Mouse (Mus musculus): ENCODE results near the gene Tada1.

Gene Tada1

DNA sequence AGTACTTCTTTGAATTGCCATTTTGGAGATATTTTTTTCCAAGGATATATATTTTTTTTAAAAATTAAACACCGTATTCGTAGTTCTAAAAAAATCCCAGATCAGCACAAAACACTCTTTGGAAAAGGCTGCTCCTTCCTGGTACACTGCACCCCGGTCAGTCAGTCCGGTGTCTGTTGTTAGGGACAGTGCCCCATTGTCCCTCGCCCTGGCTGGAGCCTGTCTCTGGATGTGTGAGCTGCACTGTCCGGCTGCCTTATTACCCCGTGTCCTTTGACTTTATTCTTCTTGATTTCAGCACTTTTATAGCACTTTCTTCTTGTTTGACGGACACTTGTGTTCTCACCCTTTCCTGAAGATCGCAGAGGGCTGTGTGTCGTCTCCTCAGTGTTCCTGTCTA is 5.7 kb downstream of the Tada1 start:
- no peak for DNase-seq (ENCODE audit: low spot score in 2 of 2)

DNA sequence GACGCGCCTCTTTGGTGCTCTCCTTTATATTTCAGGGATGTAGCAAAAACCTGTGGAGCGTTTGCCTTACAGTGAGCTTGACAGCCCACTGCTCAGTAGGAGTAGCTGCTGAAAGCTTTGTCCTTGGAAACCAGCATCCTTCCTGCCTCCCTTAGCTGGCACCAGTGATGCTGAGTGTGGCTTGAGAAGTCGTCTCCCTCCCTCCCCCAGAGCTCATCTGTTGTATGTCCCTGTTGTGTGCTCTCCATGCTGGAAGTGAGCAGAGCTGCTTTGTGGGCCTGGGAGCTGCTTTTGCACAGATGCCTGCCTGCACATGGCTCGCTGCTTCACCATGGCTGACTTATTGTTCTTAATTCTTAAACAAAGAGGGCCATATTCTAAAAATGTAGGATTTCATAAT is 6.5 kb downstream of the Tada1 start:
- DNase-seq (ENCODE audit: low spot score in 2 of 2): no peak

DNA sequence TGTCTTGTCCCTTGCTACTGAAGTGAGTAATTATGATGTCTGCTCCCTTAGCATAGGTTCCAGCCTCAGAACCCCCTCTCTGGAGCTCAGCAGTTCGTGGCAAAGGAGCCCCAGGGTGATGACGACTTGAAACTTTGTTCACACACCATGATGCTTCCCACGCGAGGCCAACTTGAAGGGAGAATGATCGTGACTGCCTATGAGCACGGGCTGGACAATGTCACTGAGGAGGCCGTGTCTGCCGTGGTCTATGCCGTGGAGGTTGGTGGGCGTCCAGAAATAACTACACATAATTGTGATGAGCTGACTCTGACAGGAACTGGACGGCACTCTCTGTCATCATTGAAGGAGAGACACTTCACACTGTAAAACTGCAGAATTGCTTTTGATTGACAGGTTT is 9.6 kb downstream of the Tada1 start:
- no peak for DNase-seq (ENCODE audit: low spot score in 2 of 2)

DNA sequence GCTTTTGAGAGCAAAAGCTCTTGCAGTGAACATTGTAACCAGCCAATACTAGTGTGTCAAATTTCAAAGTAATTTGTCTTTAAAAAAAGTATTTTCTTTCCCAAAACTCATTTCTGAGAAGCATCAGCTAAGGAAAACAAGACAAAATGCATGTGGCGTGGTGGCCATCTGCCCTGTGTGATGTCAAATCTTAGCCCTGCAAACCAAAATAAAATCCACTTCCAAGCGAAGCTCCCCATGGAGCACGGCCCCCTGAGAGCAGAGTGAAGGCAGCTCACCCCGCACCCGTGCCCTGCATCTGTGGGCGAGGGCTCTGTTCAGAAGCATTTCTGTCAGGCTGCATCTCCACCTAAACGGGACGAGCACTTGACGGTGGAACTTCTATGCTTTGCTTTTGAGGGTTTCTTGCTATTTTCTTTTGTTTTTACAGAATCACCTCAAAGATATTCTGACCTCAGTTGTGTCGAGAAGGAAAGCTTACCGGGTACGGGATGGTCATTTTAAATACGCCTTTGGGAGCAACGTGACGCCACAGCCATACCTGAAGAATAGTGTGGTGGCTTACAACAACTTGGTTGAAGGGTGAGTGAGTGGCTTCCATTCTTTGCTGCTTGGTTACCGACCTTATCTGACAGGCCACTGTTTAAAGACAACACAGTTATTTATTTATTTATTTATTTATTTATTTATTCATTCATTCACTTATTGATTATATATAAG is 10.7 kb downstream of the Tada1 start:
- no peak for DNase-seq (ENCODE audit: low spot score in 2 of 2)

DNA sequence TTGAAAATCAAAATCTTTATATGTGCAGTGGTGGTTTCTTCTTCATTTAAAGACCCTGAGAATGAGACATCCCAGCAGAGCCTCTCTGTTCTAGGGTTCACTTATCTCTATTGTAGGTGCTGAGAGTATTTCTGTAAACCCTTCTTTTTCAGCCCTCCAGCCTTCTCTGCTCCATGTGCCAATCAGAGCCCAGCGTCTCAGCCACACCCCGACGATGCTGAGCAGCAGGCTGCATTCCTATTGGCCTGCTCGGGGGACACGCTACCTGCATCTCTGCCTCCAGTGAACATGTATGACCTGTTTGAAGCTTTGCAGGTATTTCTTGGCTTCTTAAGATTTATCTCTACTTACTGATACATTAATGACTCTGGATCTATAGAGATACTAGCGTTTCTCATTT is 12.8 kb downstream of the Tada1 start:
- no peak for DNase-seq (ENCODE audit: low spot score in 2 of 2)

DNA sequence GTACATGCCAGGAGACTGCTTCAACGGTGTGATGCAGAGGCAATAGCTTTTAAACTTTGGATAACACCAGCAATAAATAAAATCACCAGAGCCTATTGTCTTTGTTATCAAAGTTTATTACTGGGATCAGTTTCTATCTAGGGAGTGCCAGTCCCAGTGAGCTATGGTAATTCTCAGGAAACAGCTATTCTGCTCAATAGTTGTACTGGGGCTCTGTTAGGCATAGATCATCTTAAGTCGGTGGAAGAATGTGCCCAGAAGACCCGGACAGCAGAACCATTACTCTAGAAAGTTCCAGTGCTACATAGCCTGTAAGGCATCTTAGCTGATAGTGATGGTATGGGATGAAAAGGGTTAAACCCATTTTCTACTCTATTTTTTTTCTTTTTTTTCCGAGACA is 15.9 kb downstream of the Tada1 start:
- no peak for DNase-seq (ENCODE audit: low spot score in 2 of 2)

DNA sequence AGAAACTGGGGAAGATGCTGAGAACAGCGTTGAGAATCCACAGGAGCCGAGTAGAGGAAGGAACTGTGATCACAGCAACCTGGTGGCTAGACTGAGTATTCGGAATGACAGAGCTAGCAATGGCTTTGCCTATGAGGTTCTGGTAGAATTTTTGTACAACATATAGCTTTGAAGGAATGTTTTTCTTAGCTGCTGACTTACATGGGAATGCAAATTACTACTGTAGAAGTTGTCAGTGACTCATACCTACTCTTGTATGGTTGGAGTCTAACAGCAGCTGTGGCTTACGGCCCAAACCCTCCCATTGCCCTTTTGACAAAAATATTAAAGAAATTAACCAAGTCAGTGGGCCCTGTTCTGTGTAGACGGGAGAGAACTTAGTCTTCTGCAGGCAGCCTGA is 16.8 kb downstream of the Tada1 start:
- no peak for DNase-seq (ENCODE audit: low spot score in 2 of 2)

DNA sequence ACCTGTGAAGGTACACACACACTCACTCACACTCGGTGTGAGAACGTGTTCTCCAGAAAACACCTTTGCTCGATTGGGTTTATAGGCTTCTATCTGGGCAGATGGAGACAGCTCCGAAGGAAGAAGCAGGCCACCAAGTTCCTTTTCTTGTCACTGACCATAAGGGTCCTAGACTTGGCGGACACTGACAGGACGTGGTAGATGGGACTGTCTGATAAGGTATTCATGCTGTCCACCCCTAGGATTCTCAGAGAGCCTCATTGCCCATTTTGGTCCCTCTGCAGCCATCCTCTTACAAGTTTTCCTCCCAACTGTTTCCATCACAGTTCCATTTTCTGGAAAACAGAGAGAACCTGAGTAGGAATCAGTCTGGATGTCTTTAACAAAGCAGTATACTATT is 17.5 kb downstream of the Tada1 start:
- DNase-seq (ENCODE audit: low spot score in 2 of 2): no peak

DNA sequence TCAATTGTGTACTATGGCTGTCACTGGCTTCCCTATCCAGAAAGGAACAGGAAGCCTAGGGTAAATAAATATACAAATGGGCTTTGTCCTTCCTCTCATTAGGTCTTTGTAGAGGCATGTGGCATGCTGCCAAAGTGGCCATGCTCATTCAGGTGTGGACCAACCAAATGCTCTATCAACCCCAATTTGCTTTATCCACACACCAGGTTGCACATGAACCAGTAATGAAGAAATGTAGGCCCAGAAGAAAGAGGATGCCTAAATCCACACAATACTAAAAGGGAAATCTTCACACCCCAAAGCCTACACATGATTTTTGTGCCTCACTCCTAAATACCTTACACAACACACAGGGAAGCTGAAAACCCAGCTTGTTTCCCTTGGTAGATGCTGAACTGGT is 22.6 kb downstream of the Tada1 start:
- no peak for DNase-seq (ENCODE audit: low spot score in 2 of 2)

DNA sequence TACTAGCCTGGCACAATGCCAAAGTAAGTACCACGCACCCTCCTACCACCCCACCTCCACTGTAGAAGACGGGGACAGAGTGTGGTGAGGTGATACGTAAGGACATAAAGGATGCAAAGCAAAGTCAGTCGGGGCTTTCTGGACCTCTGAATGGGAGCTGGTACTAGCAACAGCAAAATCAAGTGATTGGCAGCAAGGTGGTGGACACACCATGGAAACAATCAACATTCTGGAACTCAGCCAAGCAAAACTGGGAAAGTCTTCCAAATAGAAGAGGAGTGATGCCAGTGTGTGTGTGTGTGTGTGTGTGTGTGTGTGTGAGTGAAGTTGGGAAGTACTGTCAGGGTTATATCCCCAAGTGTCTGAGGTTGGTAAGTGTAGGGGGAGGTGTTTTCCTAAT is 23.1 kb downstream of the Tada1 start:
- no peak for DNase-seq (ENCODE audit: low spot score in 2 of 2)

DNA sequence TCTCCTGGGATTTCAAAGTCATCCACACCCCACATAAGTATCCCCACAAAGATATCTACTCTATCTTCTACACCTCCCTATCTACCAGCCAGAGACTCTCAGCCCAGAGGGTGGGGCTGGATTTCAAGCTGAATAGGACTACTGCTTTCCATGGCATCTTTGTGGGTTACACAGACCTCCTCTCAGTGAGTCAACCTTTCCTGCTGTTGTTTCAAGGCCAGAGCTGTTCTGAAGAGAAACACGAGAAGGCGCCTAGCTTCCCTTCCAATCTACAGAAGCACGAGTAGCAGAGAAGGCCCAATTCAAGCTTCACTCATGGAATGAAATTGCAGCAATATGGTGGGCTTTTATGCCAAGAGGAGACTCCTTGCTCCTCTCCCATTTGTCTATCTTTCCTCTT is 24.9 kb downstream of the Tada1 start:
- DNase-seq (ENCODE audit: low spot score in 2 of 2): no peak

DNA sequence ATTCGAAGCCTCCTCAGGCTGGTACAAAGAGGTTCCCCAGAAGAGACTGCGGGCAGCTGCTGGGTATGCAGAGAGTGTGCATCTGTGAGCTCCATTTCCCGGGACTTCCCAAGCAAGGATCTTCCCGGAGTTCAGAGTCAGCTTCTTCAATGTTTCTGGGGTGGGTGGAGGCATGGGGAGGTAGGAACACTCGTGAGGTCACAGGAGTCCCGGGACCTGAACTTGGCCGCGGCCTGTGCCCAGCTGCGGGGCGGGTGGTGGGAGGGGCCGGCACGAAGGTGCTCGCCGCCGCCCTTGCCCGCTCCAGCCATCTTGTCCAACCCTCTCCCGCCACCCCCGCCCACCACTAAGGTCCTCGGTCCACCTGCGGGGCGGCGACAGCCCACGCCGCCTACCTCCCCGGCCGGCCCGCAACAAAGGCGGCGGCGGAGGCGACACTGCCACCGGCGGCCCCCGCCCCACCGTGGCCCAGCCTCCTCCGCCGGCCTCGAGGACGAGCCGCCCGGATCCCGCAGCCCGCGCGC is 30.3 kb downstream of the Tada1 start:
- peak in 1 of 2 experiments; percentile 38 for DNase-seq (ENCODE audit: low spot score in 2 of 2)

DNA sequence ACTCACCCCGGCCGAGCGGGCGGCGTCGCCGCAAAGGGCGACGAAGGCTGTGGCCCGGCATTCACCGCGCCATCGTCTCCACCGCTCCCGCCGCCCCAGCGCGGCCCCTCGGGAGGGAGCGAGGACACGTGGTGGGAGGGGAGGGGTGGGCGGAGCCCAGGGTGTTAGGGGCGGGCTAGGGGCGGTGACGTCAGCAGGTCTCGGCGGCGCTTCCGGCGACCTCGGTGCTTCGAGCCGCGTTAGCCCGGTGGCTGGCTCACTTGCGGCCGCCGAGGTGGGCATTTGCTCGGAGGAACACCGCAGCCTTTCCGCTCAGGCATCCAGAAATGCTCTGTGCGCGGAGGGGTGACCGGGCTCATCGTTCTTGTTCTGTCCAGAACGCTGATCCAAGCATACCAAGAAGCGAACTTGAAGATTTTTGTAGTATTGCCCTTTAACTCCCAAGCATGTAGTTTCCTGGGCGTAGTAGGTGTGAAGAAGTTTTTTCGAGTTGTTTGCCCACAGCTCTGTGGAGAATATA is 30.9 kb downstream of the Tada1 start, which contains the start of gene Pogk:
Pogk (minus strand) TSS at position 163 of the 520 bp plus-strand sequence.
- peak; percentile 53 to 80 for DNase-seq (ENCODE audit: low spot score in 2 of 2)

DNA sequence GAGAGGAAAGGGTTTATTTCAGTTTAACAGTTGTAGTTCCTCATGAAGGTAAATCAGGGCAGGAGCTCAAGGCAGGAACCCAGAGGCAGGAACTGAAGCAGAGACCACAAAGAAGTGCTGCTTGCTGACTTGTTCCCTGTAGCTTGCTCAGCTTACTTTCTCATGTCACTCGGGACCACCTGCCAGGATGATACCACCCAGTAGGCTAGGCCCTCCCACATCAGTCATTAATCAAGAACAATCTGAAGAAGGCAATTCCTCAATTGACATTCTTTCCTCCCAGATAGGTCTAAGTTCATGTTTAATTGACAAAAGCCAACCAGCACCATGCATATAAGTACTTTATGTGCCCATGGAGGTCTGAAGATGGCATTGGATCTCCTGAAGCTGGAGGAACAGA is 32.6 kb downstream of the Tada1 start:
- no peak for DNase-seq (ENCODE audit: low spot score in 2 of 2)

DNA sequence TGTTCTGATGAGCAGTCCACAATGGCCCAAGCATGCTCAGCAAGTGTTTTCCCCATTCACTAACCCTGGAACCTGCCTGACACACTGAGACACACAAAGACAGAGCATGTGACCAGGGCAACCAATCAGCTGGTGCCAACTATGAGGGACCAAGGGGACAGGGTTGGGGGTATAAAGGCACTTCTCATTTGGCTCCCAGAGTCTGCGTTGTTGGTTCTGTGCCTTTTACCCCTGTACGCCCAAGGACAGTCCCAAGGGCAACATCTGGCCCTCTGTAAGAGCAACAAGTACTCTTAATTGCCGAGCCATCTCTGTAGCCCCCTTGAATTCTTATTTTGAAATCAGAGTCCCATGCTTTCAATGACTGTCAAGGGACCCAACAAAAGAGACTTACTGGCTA is 33.4 kb downstream of the Tada1 start:
- no peak for DNase-seq (ENCODE audit: low spot score in 2 of 2)

DNA sequence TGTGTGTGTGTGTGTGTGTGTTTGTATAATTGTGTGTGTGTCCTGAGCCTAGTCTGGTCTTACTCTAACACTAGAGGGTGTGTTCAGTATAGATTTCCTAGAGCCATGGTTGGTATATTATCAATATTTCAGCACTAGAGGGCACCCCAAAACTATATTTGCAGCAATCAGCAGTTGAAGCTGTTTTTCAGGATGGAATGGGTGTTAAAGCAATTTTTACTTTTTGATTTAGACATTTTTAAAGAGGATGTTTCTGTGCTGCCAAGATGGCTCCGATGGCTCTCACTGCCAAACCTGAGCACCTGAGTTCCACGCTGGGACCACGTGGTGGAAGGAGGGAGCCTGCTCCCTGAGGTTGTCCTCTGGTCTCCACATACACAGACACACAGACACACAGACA is 50.2 kb downstream of the Tada1 start:
- DNase-seq (ENCODE audit: low spot score in 2 of 2): no peak

DNA sequence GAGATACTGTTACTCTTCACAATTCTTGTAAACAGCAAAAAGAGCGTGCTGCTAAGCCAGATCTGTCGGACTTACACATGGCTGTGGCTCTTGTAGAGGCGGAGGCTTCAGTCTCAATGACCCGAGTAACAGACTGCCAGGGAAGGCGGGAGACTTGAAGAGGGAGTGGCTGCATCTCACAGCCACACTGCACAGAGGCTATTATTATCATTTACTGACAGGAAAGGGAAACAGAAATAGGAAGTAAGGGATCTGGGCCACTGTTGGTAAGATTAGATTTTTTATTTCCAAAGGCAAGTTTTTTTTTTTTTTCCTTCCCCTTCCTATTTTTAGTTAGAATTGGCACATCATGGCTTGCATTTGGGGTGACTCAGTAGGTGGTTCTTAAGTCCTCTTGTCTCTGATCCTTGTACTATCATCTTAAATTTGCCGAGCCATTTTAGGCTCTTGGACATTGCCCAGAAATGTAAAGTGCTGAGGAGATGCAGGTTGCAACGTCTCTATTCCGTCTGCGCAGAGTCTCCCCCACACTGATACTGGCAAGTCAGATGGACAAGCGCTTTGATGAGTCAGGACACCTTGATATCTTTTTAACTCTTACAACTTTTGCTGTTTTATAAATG is 51.0 kb downstream of the Tada1 start:
- no peak for DNase-seq (ENCODE audit: low spot score in 2 of 2)

DNA sequence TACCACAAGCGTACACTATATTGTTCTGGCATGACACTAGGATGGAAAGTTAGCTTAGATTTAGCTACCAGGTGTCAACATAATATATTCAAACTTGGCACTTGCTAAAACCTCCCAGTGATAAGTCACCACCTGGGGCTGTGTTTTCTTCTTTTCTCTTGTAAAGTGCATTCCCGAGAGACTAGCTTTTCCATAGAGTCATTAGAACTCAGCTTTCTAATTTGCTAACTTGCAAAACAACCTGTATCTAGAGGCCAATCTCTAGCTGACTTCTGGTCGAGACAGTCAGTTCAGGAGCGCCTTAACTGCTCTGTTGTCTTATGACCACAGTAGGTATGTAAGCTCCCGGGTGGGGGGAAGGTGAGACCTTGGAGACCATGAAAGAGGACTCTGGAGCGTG is 60.5 kb downstream of the Tada1 start:
- no peak for DNase-seq (ENCODE audit: low spot score in 2 of 2)

DNA sequence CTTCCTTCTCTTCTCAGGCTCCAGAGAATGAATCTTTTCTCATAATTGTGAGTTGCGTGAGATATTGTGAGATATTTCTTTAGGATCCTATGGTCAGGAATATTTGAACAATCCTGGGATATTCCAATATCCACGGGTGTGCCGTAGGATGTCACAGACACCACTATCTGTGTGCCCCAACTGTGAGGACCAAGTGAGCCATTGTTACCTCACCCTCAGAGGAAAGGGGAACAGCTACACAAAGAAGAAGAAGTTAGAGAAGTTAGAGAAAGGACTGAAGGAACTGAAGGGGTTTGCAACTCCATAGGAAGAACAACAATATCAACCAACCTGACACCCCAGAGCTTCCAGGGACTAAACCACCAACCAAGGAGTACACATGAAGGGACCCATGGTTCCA is 63.1 kb downstream of the Tada1 start:
- no peak for DNase-seq (ENCODE audit: low spot score in 2 of 2)
